Mouse (Mus musculus) lung, postnatal 10 days (tissue): ENCODE measurements around the gene Zfp493.
A peak's percentile ranks its signal among the peaks of the same experiment; 100 is the strongest.
"Not testable (repeated sequence)": the region's sequence is repeated elsewhere in the genome, so short reads cannot be mapped to it uniquely, and the experiment has no call there.

Source experiments
- DNase-seq: peaks from one replicate; pipeline ENCODE4 v3.0.0; 2021

Zfp493 gene

DNA sequence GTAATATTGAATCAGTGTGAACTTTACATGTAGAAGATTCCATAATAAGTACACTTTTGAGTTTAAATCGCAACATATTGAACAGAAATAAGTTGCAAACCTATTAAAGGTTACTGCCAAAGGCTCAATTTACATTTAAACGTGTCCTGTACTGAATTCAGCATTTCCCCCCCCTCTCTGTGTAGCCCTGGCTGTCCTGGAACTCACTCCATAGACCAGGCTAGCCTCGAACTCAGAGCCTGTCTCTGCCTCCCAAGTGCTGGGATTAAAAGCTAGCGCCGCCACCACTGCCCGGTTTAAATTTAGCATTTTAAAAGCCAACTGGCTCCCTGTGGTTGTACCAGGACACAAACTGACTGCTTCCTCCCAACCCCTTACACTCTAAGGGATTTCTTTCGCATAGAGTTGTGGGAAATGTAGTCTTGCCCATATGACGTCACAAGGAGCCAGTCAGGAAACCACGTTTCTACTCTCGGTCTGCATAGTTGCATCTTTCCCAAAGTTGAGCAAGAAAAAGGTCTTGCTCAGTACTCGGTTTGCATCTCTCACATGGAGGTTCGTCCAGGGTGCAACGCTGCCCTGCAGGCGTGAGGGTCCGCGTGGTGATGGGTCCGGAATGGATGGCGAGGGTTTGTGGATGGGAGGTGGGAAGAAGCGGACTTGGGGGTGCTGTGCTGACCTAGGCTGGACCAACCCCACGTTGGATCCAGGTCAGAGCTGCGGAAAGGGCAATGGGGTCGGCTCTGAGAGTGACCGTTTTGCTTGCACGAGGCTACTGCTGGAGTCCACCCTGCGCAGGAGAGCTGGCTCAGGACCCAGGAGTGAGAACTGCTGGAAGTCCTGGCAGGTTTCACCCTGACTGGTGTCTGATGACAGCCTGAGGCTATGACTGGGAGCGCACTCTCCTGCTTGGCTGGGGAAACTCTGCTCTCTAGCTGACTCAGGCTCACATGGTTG, at the start of gene Zfp493:
Gene Zfp493 (plus strand): TSS at position 429 of the 957 bp plus-strand sequence.
- peak; percentile 84 for DNase-seq

DNA sequence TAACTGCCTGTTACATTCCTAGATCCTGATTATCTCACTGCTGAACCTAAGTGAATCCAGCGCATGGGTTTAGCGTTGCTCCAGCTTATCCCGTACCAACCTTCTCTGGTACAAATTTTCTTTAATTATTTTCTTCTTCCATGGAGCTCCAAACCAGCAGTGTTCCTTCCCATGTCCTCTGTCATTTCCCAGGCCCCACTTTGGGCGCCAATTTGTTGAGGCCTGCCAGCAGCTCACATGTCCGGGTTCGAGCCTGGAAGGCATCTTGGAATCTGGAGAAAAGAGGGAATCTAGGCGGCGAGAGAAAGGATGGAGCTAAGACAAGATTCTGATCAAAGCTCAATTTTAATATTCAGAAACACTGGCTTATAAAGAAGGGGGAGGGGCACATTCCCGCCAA, 45.1 kb upstream of the Zfp493 start:
- not testable (repeated sequence) for DNase-seq

DNA sequence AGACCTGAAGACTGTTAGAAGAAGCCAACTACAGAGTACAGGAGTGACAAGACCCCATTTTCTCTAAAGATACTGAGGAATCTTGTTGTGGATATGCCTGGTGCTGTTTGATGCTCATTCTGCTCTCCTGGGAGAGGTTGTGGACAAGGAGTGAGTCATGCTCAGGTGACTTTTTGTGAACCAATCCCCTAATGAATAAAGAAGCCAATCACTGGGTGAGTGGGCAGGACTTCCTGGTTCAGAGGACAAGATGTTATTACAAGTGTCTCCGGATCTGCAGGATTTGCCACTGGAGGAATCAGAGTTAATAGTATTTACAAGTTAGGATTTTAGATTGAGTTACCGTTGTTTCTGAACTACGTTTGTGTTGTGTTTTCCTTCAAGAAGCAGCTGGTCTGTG, 36.6 kb upstream of the Zfp493 start:
- no peak for DNase-seq

DNA sequence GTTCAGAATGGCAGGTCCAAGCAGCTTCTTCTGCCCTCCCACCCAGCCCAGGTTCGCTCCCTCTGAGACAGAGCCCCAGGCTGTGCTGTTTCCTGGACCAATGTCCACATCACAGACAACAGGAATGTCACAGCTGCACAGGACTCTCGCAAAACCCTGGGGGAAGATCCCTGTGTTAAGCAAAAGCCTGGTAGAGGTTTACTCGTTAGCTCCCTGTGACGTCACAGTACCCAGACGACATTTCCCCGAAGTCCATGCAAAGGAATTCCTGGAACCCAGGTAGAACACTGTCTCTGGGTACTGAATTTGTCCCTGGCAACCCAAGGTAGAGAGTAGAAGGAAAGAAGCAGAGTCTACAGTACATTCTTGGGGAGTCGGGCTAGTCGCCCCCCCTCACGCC, 35.6 kb upstream of the Zfp493 start:
- DNase-seq = no peak

DNA sequence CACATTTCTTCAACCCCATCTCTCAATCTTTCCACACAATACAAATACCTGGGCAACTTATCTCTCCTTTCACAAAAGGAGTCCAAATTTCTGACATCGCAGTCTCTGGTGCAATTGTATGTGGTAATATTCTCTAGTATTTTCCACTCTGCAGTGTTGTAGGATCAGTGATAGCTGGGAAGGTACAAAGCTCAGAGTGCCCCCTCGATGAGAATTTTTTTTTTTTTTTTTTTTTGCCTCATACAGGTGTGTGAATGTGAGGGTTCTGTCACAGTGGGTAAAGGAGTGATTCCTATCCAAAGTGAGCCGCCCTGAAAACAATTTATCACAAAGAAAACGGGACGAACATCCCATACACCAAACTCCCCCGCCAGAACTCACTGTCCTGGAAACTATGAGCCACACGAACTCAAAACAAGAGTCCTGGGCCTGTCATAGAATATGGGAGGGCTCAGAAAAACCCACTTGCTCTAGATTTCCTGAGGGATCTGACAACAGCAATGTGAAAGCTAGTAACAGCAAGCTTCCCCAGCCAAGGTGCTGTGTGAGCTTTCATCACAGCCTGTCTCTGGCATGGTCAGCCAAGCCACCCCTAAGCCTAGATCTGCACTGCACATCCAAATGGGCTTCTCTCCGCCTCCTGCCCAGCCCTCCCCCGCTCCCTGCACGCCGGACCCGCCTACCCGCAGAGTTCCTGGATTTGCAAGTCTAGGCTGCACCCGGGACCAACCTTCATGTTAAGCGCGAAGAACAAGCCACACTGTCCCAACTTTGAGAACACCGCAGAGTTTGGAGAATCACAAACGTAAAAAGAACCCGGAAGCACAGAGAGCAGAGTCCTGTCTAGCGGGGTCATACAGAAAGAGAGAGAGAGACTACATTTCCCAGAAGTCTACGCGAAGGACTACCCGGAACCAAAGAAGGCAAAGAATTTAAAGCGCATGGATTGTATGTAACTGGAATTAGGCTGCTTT, 24.9 kb upstream of the Zfp493 start, which contains the start of gene Zfp85:
Gene Zfp85 (minus strand): TSS at position 896 of the 974 bp plus-strand sequence.
- peak; percentile 77 for DNase-seq

DNA sequence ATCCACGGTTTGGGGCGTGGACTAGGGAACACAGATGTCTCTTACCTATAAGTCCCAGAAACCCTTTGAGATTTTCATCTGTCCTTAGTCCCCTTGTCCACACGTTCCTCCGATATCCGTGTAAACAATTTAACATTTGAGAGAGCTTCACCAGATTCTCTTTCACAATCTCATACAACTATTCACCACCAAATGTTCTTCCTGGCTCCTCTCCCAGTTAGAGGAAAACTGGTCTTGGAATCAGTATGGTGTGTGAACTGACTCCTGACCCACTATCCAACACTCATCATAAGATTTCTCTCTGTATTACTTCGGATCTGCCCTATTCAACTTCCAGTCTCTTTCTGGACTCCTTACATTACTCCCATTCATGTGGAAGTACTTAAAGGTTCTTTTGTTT, 23.7 kb upstream of the Zfp493 start:
- no peak for DNase-seq

DNA sequence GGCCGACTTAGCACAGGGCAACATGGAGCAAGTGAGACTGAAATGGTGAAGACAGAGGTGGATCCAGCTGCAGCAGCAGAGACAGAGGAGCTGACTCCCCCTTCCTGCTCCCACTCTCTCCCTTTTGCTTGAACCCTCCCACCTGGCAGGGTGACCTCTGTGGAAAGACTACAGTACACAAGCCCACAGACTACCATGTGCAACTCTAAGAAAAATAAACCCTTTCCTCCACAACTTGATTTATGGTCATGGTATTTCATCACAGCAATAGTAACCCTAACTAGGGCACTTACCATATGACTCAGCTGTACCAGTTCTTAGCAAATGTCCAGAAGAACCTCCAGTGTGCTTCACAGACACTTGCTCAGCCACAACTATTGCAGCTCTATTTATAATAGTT, 19.5 kb upstream of the Zfp493 start:
- DNase-seq = no peak

DNA sequence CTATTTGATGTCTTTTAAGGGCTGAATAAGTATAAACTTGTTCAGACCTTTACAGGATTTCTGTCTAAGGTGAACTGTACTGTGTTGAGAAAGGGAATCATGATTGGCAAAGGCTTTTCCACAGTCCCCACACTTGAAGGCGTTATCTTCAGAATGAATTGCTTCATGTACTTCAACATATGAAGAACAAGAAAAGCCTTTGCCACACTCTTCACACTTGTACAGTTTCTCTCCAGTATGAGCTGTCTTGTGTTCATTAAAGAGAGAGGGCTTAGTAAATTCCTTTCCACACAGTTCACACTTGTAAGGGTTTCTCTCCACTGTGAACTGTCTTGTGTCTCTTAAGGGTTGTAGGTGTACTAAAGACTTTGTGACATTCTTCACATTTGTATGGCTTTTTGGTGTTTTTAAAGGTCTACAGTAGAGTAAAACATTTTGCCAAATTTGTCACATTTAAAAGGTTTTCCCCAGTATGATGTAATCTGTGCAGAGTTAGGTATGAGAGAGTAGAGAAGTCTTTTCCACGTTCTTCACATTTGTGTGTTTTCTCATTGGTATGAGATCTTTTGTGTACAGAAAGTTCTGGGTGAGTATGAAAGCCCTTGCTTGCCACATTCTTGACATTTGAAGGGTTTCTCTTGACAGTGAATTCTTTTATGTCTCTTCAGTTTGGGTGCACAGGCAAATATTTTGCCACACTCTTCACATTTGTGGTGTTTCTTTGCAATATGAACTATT, 16.3 kb upstream of the Zfp493 start:
- DNase-seq = no peak

DNA sequence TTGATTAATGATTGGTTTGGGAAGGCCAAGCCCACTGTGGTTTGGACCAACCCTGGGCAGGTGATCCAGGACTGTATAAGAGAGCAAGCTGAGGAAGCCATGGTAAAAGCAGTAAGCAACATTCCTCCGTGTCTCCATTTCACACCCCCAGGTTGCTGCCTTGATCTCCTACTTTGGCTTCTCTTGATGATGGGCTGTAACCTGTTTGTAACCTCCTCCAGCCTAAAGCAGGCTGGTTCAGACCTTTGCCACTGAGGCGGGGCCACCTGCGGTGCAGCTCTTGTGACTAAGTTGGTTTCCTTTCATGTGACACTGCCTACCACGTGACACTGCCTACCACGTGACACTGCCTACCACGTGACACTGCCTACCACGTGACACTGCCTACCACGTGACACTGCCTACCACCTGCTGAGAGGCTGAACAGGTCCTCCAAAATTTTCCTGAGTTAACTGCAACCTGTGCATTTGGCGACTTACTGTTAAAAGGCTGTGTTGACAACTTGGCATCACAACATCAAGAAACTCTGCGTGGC, 12.5 kb downstream of the Zfp493 start:
- no peak for DNase-seq

DNA sequence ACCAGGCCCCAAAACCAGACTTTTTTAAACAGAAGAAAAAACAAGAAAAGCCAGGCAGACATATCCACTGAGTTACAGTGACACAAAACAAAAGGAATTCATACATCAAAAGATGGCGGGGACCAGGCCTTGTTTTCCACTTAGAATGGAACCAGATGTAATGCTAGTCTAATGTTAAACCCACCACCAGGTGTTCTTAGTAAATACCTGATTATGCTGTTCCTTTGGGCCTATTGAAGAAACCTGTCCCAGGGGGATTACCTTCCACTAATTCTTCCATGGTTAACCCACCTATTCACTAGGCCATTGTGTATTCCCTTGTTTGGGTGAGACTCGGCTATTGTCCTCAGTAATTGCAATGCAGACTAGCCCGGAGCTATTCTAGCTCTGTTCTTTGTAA, 19.1 kb downstream of the Zfp493 start:
- DNase-seq = no peak

DNA sequence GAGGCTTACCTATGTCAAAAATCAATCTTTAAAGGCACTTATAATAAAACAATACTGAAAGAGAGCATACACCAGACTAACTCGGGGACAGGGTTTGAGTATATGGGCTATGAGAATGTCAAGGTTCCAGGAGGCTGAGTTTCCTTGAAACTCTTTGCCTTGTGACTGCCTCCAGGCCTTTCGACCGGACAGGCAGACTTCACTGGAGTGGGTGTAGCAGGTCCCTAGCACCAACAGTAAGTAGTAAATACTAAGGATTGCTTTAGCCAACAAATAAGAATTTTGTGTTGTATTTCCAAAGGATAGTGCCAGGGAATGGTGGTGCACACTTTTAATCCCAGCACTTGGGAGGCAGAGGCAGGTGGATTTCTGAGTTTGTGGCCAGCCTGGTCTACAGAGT, 19.7 kb downstream of the Zfp493 start:
- DNase-seq = not testable (repeated sequence)

DNA sequence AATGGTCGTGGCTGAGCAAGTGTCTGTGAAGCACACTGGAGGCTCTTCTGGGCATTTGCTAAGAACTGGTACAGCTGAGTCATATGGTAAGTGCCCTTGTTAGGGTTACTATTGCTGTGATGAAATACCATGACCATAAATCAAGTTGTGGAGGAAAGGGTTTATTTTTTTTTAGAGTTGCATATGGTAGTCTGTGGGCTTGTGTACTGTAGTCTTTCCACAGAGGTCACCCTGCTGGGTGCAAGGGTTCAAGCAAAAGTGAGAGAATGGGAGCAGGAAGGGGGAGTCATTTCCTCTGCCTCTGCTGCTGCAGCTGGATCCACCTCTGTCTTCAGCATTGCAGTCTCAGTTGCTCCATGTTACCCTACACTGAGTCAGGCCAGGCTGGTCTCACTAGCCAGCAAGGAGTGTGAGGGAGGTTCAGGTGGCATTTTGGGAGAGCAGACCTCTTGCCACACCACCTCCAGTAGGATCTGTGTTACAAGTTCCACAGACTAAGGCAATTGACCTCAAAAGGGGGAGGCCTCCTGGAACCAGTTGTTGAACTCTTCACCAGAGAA, 32.2 kb downstream of the Zfp493 start:
- no peak for DNase-seq

DNA sequence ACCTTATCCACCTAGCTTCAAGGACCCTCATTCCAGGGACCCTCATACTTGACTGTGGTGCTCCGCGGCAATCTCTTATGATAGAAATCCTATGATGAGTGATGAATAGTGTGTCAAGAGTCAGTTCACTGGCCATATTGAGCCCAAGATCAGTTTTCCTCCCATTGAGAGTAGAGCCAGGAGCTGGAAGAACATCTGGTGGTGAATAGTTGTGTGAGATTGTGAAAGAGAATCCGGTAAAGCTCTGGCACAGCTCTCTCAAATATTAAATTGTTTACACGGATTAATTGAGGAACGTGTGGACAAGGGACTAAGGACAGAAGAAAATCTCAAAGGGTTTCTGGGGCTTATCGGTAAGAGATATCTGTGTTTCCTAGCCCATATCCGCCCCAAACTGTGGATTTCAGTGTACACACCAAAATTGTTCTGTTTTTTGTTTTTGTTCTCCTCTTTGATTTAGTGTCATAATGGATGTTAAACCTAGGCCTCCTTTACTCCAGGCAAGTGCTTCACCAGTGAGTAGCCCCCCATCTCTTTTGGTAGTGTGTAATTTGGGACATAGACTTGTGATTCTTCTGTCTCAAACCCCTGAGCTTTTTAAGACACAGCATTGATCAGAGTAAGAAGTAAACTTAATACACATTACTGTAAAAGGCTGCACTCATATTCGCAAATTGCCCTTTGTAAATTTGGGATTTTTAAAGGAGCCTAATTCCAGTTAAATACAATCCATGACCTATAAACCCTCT, 33.6 kb downstream of the Zfp493 start:
- no peak for DNase-seq

DNA sequence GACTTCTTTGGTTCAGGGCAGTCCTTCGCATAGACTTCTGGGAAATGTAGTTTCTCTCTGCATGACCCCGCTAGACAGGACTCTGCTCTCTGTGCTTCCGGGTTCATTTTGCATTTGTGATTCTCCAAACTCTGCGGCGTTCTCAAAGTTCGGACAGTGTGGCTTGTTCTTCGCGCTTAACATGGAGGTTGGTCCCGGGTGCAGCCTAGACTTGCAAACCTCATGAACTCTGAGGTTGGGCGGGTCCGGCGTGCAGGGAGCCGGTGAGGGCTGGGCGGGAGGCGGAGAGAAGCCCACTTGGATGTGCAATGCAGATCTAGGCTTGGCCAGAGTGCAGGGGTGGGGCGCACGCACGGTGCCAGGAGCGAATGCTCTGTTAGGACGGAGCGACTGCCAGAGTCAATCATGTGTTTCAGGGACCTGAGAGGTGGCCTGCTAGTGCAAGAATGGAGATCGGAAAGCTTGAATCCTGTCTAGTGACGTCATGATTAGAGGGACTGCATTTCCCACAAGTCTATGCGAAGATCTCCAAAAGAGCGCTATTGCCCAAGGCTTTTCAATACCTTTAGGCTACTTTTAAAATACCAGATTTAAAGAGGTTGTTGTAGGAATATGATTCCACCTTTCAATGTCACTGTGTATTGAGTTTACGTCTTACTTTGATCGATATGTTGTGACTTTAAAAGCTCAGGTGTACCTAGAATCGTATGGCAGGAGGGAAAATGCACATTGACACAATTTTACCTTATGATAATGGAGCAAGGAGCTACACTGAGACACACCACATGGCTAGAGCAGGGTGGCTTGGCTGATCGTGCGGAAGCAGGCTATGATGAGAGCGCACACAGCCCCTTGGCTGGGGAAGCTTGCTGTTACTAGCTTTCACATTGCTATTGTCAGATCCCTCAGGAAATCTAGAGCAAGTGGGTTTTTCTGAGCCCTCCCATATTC, 34.5 kb downstream of the Zfp493 start, which contains the start of gene Zfp273:
Gene Zfp273 (plus strand): TSS at position 31 of the 951 bp plus-strand sequence.
- peak; percentile 77 for DNase-seq

DNA sequence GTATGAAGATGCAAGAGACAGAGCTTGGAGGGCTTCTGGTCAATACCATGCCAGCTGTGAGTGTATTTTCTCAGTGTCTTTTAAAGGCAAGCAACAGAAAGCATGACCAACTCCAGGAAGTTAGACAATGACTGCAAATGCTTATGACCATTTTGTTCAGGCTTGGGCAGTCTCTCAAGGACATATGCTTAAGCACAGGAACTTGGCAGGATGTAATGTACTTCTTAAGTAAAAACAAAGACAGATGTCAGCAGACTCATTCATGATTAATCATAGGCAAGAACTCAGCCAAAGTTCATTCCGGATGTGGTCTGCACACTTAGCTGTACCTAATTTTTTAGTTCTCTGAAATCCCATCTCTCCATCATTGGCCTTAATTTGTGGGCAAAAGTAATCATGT, 39.1 kb downstream of the Zfp493 start:
- DNase-seq = no peak

DNA sequence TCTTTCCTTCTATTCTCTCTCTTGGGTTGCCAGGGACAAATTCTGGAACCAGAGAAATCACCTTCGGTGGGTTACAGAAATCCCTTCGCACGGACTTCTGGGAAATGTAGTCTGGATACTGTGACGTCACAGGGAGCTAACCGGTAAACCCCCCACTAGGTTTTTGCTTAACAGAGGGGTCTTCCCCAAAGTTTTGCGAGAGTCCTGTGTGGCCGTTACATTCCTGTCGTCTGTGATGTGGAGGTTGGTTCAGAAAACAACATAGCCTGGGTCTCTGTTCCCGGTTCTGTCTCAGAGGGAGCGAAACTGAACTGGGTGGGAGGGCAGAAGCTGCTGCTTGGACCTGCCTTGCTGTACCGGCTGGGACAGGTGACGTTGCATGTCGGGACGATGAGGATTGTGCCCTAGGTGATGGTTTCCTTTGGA, 51.4 kb downstream of the Zfp493 start, which contains the start of gene Gm10037:
Gene Gm10037 (plus strand): TSS at position 196 of the 426 bp plus-strand sequence.
- DNase-seq = peak; percentile 68

DNA sequence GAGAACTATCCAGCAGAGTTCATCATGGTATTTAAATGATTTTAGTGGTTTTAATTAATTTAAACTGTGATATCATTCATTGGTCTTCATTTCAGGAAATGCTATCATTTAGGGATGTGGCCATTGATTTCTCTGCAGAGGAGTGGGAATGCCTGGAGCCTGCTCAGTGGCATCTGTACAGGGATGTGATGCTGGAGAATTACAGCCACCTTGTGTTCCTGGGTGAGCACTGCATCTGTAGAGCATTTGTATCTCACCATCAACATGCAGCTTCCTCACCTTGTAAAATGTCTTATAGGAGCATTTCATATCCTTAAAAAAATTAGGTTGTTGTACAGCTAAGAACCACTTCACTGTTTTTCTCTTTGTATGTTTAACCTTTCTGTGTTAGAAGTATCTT, 53.6 kb downstream of the Zfp493 start:
- not testable (repeated sequence) for DNase-seq
